Mouse (Mus musculus) lung, postnatal 0 days (tissue): ENCODE measurements around the gene Nwd2.

Experiments used
- CTCF ChIP-seq: IDR thresholded peaks from 2 replicates; pipeline ENCODE4 v1.5.1; 2016; ENCODE audit warnings: antibody characterized with exemption, mild to moderate bottlenecking
- EP300 ChIP-seq: IDR thresholded peaks from 2 replicates; pipeline ENCODE4 v1.6.1; 2016; ENCODE audit warnings: antibody characterized with exemption, mild to moderate bottlenecking, control low read depth

DNA sequence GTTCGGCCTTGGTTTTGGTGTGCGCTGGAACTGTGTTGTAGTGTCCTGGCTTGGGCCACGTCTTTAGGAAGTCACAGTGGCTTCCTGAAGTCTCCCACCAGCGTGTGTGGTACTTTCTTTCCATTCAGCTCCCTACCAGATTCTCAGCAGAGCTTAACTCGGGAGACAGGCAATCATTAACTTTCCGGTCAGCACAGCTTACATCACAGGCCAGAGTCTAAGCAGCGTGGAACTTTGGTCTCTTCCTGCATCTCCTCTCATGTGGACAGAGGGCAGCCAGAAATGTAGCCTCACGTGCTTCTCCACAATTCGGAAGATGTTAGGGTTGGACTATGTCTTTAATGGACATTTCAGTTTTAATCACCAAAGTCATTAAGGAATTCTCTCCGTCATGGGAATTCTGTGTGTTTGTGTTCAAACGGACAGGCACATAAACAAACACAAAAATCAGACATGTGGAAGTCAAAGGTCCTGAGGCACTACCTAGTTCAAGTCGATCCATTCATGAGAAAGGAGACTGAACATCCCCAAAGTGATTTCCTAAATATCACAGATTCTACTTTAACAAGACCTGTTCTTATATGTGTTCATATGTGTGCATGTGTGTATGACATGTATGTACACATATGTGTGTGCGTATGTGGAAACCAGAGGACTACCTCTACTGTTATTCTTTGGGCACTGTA is 198.8 kb downstream of the Nwd2 start:
- TF ChIP-seq CTCF (no peak), EP300 (no peak)
